Mouse (Mus musculus) embryonic facial prominence, embryonic 11.5 days (tissue): ENCODE data around the gene Pck2. TPM values are rescaled to one million over a fixed set of nuclear protein-coding genes. Genes with fewer than 3 reads are reported as not detected.

ENCODE experiments used
- ATAC-seq: fragments of 200-750 bp; cut with Nextera tagmentation; replicated peaks from 2 replicates; pipeline ENCODE4 v1.8.0; 2017; ENCODE audit warnings: low read depth; ENCODE audit not compliant: insufficient number of reproducible peaks, low FRiP score, low TSS enrichment
- DNase-seq: peaks from one replicate; pipeline ENCODE4 v3.0.0-alpha.2; 2015; ENCODE audit warnings: low spot score
- H3K27ac ChIP-seq: fragments of 300-500 bp; sonication (generic); replicated peaks from 2 replicates; pipeline ENCODE4 v1.5.1; 2014; ENCODE audit warnings: mild to moderate bottlenecking, low read depth, low read length, control low read depth
- H3K27me3 ChIP-seq: fragments of 300-500 bp; sonication (generic); 2 replicates; pipeline ENCODE4 v1.6.1; 2014; ENCODE audit warnings: mild to moderate bottlenecking, low read length, moderate library complexity, mixed read lengths; ENCODE audit not compliant: control insufficient read depth, insufficient read depth
- H3K36me3 ChIP-seq: fragments of 300-500 bp; sonication (generic); replicated peaks from 2 replicates; pipeline ENCODE4 v1.6.1; 2014; ENCODE audit warnings: low read depth, mild to moderate bottlenecking, low read length, moderate library complexity, mixed read lengths; ENCODE audit not compliant: control insufficient read depth, insufficient read depth
- H3K4me1 ChIP-seq: fragments of 300-500 bp; sonication (generic); 2 replicates; pipeline ENCODE4 v1.6.1; 2014; ENCODE audit warnings: low read length, mixed read lengths; ENCODE audit not compliant: control insufficient read depth, insufficient read depth
- H3K4me2 ChIP-seq: fragments of 300-500 bp; sonication (generic); 2 replicates; pipeline ENCODE4 v1.6.1; 2014; ENCODE audit warnings: low read depth, mild to moderate bottlenecking, control low read depth, low read length, moderate library complexity
- H3K4me3 ChIP-seq: fragments of 300-500 bp; sonication (generic); 2 replicates; pipeline ENCODE4 v1.5.1; 2014; ENCODE audit warnings: low read depth, low read length, control low read depth
- H3K9ac ChIP-seq: fragments of 300-500 bp; sonication (generic); replicated peaks from 2 replicates; pipeline ENCODE4 v1.6.1; 2014; ENCODE audit warnings: mild to moderate bottlenecking, control low read depth, low read length
- H3K9me3 ChIP-seq: fragments of 300-500 bp; sonication (generic); replicated peaks from 2 replicates; pipeline ENCODE4 v1.6.1; 2016; ENCODE audit warnings: mild to moderate bottlenecking, low read length, inconsistent platforms, mixed read lengths; ENCODE audit not compliant: control insufficient read depth
- WGBS: fragments of 180-500 bp; shearing (Covaris S2); extraction: QIAGEN DNeasy Blood & Tissue Kit; methylation state at CpG from one replicate; pipeline ENCODE4 v1.1.7; 2014; 5-methylcytosine and 5-hydroxymethylcytosine counted together
- polyA plus RNA-seq: library from polyadenylated mRNA; unstranded; fragments of >200 nt; fragmentation: Nextera tagmentation; extraction: Ambion mirVana; gene quantifications from 2 replicates; pipeline ENCODE4 v1.2.1, GENCODE M21; 2014

Gene Pck2
- polyA plus RNA-seq, 1 experiment from 2014 or later = 12.7 TPM

- WGBS = 95% methylated on average over 12 of the region's 12 CpGs
- Histone ChIP-seq H3K27ac (no peak overlapping the region), H3K9ac (no peak overlapping the region), H3K4me2 (no peak overlapping the region), H3K9me3 (no peaks in the 10 kb centered on the region), H3K4me3 (no peak overlapping the region), H3K27me3 (no peaks in the 10 kb centered on the region), H3K36me3 (no peaks in the 10 kb centered on the region; the same call in 1 of the 2 replicates), H3K4me1 (no peaks in the 10 kb centered on the region)
- no peak for DNase-seq
- no peak for ATAC-seq
These were observed 2.2 kb downstream of the Pck2 start for GRCm38 (mm10) chr14:55542268-55542667.

DNA sequence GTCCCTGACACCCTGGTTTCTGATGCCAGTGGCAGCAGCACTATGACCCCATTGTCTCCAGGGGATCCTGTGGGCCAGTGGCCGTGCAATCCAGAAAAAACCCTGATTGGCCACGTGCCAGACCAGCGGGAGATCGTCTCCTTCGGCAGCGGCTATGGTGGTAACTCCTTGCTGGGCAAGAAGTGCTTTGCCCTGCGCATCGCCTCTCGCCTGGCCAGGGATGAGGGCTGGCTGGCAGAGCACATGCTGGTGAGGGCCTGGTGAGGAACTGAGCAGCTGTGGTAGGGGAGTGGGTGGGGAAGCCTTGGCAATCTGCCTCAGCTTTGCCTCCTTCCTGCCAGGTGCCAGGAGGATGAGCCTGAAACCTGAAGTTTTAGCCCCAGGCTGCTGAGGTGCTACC is 4.3 kb downstream of the Pck2 start:
- Histone ChIP-seq H3K4me1 (no peaks in the 10 kb centered on the region), H3K27me3 (no peaks in the 10 kb centered on the region), H3K9me3 (no peaks in the 10 kb centered on the region), H3K9ac (no peak overlapping the region), H3K4me3 (no peak overlapping the region), H3K4me2 (no peak overlapping the region), H3K27ac (no peak overlapping the region), H3K36me3 (no peaks in the 10 kb centered on the region; the same call in none of the 2 replicates)
- WGBS = 87% methylated on average over 9 of the region's 9 CpGs
- ATAC-seq = no peak
- no peak for DNase-seq

GRCm38 (mm10) chr14:55550191-55550590 is 10.1 kb downstream of the Pck2 start:
- WGBS = 86% methylated on average over 6 of the region's 6 CpGs

GRCm38 (mm10) chr14:55551347-55551746 is 11.3 kb downstream of the Pck2 start:
- no peak overlapping the region for H3K4me2 ChIP-seq
- H3K27ac ChIP-seq = no peak overlapping the region
- H3K4me3 ChIP-seq = no peak overlapping the region
- DNase-seq (no peak), ATAC-seq (no peak)
- WGBS = 74% methylated on average over 5 of the region's 5 CpGs
- H3K4me1 ChIP-seq = no peaks in the 10 kb centered on the region
- H3K36me3 ChIP-seq = no peaks in the 10 kb centered on the region; the same call in 1 of the 2 replicates
- no peak overlapping the region for H3K9ac ChIP-seq
- H3K27me3 ChIP-seq = no peaks in the 10 kb centered on the region
- no peaks in the 10 kb centered on the region for H3K9me3 ChIP-seq

More at GRCm38 (mm10) chr14:55550191-55550590, 10.1 kb downstream of the Pck2 start:
- H3K27ac ChIP-seq = no peak overlapping the region
- H3K27me3 ChIP-seq = no peaks in the 10 kb centered on the region
- H3K9ac ChIP-seq = no peak overlapping the region
- DNase-seq (no peak), ATAC-seq (no peak)
- no peaks in the 10 kb centered on the region for H3K9me3 ChIP-seq
- H3K4me3 ChIP-seq = no peak overlapping the region
- no peak overlapping the region for H3K4me2 ChIP-seq
- H3K4me1 ChIP-seq = no peaks in the 10 kb centered on the region
- H3K36me3 ChIP-seq = no peaks in the 10 kb centered on the region; the same call in 1 of the 2 replicates

DNA sequence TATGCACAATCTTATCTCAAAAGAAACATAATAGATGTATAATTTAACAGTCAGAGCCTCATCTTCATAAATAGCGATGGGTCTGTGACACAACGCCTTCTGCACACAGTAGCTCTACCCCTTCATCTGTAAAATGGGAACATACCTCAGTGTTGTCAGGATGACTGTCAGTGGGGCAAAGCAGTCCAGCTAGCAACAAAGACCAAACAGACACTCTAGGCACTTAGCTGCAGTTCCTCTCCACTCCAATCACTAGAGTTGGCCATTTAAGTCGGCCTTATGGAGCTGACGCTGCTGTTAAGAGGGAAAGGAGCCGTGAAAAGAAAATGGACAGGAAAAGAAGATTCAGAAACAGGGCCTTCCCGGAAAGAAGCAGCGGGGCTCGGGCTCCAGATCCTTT is 11.7 kb downstream of the Pck2 start:
- 92% methylated on average over 8 of the region's 8 CpGs for WGBS
- H3K4me2 ChIP-seq = no peak overlapping the region
- no peaks in the 10 kb centered on the region for H3K27me3 ChIP-seq
- ATAC-seq (no peak), DNase-seq (no peak)
- H3K9ac ChIP-seq = no peak overlapping the region
- H3K4me3 ChIP-seq = no peak overlapping the region
- no peaks in the 10 kb centered on the region for H3K9me3 ChIP-seq
- no peaks in the 10 kb centered on the region; the same call in 1 of the 2 replicates for H3K36me3 ChIP-seq
- no peaks in the 10 kb centered on the region for H3K4me1 ChIP-seq
- H3K27ac ChIP-seq = no peak overlapping the region

DNA sequence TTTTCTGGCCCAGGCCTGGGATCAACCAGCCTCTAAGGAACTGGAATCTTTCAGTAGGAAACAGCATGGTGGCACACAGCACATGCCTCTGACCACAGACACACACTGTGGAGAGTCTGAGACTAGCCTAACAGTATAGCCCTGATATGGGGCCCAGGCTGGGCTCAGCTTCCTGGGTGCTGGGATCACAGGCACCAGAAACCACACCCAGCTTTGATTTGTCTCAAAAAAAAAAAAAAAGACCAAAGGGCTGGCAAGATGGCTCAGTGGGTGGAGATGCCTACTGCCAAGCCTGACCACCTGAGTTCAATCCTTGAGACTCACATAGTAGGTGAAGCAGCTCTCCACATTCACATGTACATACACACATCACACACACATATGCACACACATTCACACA is 14.6 kb downstream of the Pck2 start:
- Histone ChIP-seq H3K27me3 (no peaks in the 10 kb centered on the region), H3K27ac (no peak overlapping the region), H3K4me3 (no peak overlapping the region), H3K9ac (no peak overlapping the region), H3K36me3 (no peaks in the 10 kb centered on the region), H3K4me2 (no peak overlapping the region), H3K4me1 (no peaks in the 10 kb centered on the region), H3K9me3 (no peaks in the 10 kb centered on the region)
- ATAC-seq = no peak
- DNase-seq = no peak

DNA sequence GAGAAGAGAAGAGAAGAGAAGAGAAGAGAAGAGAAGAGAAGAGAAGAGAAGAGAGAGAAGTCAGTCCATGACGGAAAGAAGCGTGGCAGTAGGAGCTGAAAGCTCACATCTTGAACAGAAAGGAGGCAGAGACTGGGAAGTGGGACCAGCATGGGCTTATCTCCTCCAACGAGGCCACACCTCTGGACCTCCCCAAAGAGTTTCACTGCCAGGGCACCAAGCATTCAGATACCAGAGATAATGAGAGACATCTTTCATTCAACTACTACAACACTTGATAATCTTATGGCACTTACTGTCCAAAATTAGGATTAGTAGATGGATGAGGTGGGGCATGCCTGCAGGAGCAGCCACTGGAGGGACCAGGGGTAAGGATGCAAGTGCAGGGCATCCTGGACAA is 15.7 kb downstream of the Pck2 start:
- Histone ChIP-seq H3K4me3 (no peak overlapping the region), H3K9ac (no peak overlapping the region), H3K36me3 (no peaks in the 10 kb centered on the region), H3K9me3 (no peaks in the 10 kb centered on the region), H3K4me1 (no peaks in the 10 kb centered on the region), H3K4me2 (no peak overlapping the region), H3K27me3 (no peaks in the 10 kb centered on the region), H3K27ac (no peak overlapping the region)
- WGBS = 73% methylated on average over 3 of the region's 3 CpGs
- DNase-seq = no peak
- ATAC-seq = no peak

- H3K4me2 ChIP-seq = no peak overlapping the region
- no peaks in the 10 kb centered on the region for H3K9me3 ChIP-seq
- H3K4me3 ChIP-seq = no peak overlapping the region
- H3K36me3 ChIP-seq = no peaks in the 10 kb centered on the region
- WGBS = 28% methylated on average over 5 of the region's 5 CpGs
- H3K27ac ChIP-seq = no peak overlapping the region
- DNase-seq = peak; percentile 77
- no peak for ATAC-seq
- no peak overlapping the region for H3K9ac ChIP-seq
- peaks cover 4% of the 10 kb centered on the region; the same call in 1 of the 2 replicates for H3K4me1 ChIP-seq
- no peaks in the 10 kb centered on the region for H3K27me3 ChIP-seq
These were observed 16.9 kb downstream of the Pck2 start for GRCm38 (mm10) chr14:55557003-55557402.
